In genomic region chr9:37432026-37432666, GRCm38 (mm10) we compare ENCODE assay signal across 8 mouse cellular contexts. TPM values are rescaled to one million over a fixed set of nuclear protein-coding genes. Genes with fewer than 3 reads are reported as not detected.
A peak's percentile ranks its signal among the peaks of the same experiment; 100 is the strongest.
DNase-seq lines count a peak whose midpoint lies in the region; ATAC-seq and TF ChIP-seq lines count a peak whose summit lies in the region.

No protein-coding gene starts in this region.

- peak overlapping the region; percentile 34 for H3K4me3 ChIP-seq in neural tube, embryonic 11.5 days (ENCODE audit: low read depth, low read length)
- H3K4me3 ChIP-seq in thymus, adult 2 months (ENCODE audit: control insufficient read depth, insufficient read depth, low read length) = no peak overlapping the region

- peak overlapping the region; percentile 34 for H3K4me2 ChIP-seq in neural tube, embryonic 11.5 days (ENCODE audit: low read depth)

- intact Hi-C loops in left cerebral cortex, postnatal 36 days (cut with DNase I) = loop anchor here (2.0 to 10.0 kb wide), 3 partner anchors 29 to 503 kb away; no protein-coding TSS in a partner anchor

- TF ChIP-seq POLR2A in thymus, adult 2 months (IDR thresholded peaks at IDR 0.05; ENCODE audit: control insufficient read depth, extremely low read depth, insufficient read depth, low read length, poor library complexity) = no peak

- no peak overlapping the region for H3K27ac ChIP-seq in neural tube, embryonic 11.5 days (ENCODE audit: low read depth, low read length)
- H3K27ac ChIP-seq in thymus, adult 2 months (ENCODE audit: control insufficient read depth, insufficient read depth, low read length) = no peak overlapping the region

- no peaks in the 10 kb centered on the region for H3K9me3 ChIP-seq in neural tube, embryonic 11.5 days (ENCODE audit: control insufficient read depth, low read length)

- no peaks in the 10 kb centered on the region for H3K36me3 ChIP-seq in neural tube, embryonic 11.5 days (ENCODE audit: control insufficient read depth, insufficient read depth, low read length)
- H3K36me3 ChIP-seq in thymus, adult 2 months (ENCODE audit: control insufficient read depth, insufficient read depth, low read length) = no peaks in the 10 kb centered on the region

- H3K9ac ChIP-seq in neural tube, embryonic 11.5 days (ENCODE audit: low read length) = peak overlapping the region; percentile 43

- H3K27me3 ChIP-seq in neural tube, embryonic 11.5 days (ENCODE audit: control insufficient read depth, insufficient read depth, low read length) = peaks cover 80% of the 10 kb centered on the region
- peaks cover 3% of the 10 kb centered on the region; the same call in 1 of the 2 replicates for H3K27me3 ChIP-seq in thymus, adult 2 months (ENCODE audit: control insufficient read depth, insufficient read depth, low read length)

- ATAC-seq in neural tube, embryonic 11.5 days (ENCODE audit: insufficient read depth, low FRiP score, low TSS enrichment) = peak; percentile 42; the same call in 1 of the 2 replicates
- peak; percentile 63 for ATAC-seq in megakaryocyte progenitor cell, adult 5-6 weeks (replicated peaks; ENCODE audit: poor library complexity)
- no peak for ATAC-seq in activated CD4-positive, CD25-positive, alpha-beta regulatory T cell, adult 4 months

- 2% methylated on average over 15 of the region's 17 CpGs for WGBS in neural tube, embryonic 11.5 days
- 8% methylated on average over 16 of the region's 17 CpGs for WGBS in thymus, adult 2 months

- H3K4me1 ChIP-seq in neural tube, embryonic 11.5 days (ENCODE audit: control insufficient read depth, insufficient read depth, low read length) = no peaks in the 10 kb centered on the region
- H3K4me1 ChIP-seq in thymus, adult 2 months (replicated peaks; ENCODE audit: control insufficient read depth, insufficient read depth, low read length) = no peaks in the 10 kb centered on the region

- no peak for TF ChIP-seq CTCF in thymus, adult 2 months (IDR thresholded peaks at IDR 0.05; ENCODE audit: borderline replicate concordance, control insufficient read depth, extremely low read depth, insufficient read depth, low read length, poor library complexity)

- DNase-seq in neural tube, embryonic 11.5 days (ENCODE audit: low spot score) = peak; percentile 62
- no peak for DNase-seq in neural tube, embryonic 10.5 days (ENCODE audit: extremely low spot score, low spot score)
- peak; percentile 71 for DNase-seq in embryo, embryonic 10 days (ENCODE audit: low spot score)
- peak; percentile 71 for DNase-seq in heart, postnatal 4 days
- peak; percentile 46 to 50 for DNase-seq in left cerebral cortex, postnatal 36 days (ENCODE audit: low spot score in 2 of 2)
- no peak for DNase-seq in thymus, adult 2 months

RNA-seq across cellular contexts. Expression of gene Robo3, which starts 0.9 kb away (rescaled TPM):
- 85.4 and 89.9 TPM in 2 replicates for polyA plus RNA-seq in neural tube, embryonic 11.5 days (2014; fragmentation: Nextera tagmentation; extraction: Ambion mirVana)
- total RNA-seq in heart, postnatal 4 days (2021) = under 1 TPM in 1 of 2 experiments, not detected in 1; 0.05 TPM
- total RNA-seq in left cerebral cortex, postnatal 36 days (2021) = 10 to 100 TPM; 21.6 to 33.0 TPM
- 0.07 and 0.32 TPM in 2 replicates for total RNA-seq in megakaryocyte progenitor cell, adult 5-6 weeks (2015)
- total RNA-seq in megakaryocyte progenitor cell, adult 5-6 weeks (2017) = 0.10 TPM in 1 of 2 replicates, not detected in the other
- polyA plus RNA-seq in activated CD4-positive, CD25-positive, alpha-beta regulatory T cell, adult 4 months (2017; shearing (Covaris generic)) = not detected
- 0.78 and 0.94 TPM in 2 replicates for polyA plus RNA-seq in thymus, adult 2 months (2012; rRNA removed)

RNA-seq across cellular contexts. Expression of gene Robo4, which starts 30.4 kb away (rescaled TPM):
- polyA plus RNA-seq in neural tube, embryonic 11.5 days (2014; fragmentation: Nextera tagmentation; extraction: Ambion mirVana) = 6.7 and 11.6 TPM in 2 replicates
- total RNA-seq in heart, postnatal 4 days (2021) = 10 to 100 TPM; 32.6 to 33.2 TPM
- total RNA-seq in left cerebral cortex, postnatal 36 days (2021) = 1 to 10 TPM; 7.6 to 7.8 TPM
- 0.17 and 0.86 TPM in 2 replicates for total RNA-seq in megakaryocyte progenitor cell, adult 5-6 weeks (2015)
- total RNA-seq in megakaryocyte progenitor cell, adult 5-6 weeks (2017) = 0.30 TPM in 1 of 2 replicates, not detected in the other
- polyA plus RNA-seq in activated CD4-positive, CD25-positive, alpha-beta regulatory T cell, adult 4 months (2017; shearing (Covaris generic)) = not detected
- 5.5 and 6.6 TPM in 2 replicates for polyA plus RNA-seq in thymus, adult 2 months (2012; rRNA removed)

RNA-seq across cellular contexts. Expression of gene Msantd2, which starts 57.0 kb away (rescaled TPM):
- 35.4 and 39.9 TPM in 2 replicates for polyA plus RNA-seq in neural tube, embryonic 11.5 days (2014; fragmentation: Nextera tagmentation; extraction: Ambion mirVana)
- total RNA-seq in heart, postnatal 4 days (2021) = 10 to 100 TPM; 15.2 to 20.6 TPM
- total RNA-seq in left cerebral cortex, postnatal 36 days (2021) = 10 to 100 TPM; 18.8 to 26.6 TPM
- 14.8 and 18.3 TPM in 2 replicates for total RNA-seq in megakaryocyte progenitor cell, adult 5-6 weeks (2015)
- total RNA-seq in megakaryocyte progenitor cell, adult 5-6 weeks (2017) = 21.9 and 40.8 TPM in 2 replicates
- polyA plus RNA-seq in activated CD4-positive, CD25-positive, alpha-beta regulatory T cell, adult 4 months (2017; shearing (Covaris generic)) = 1 to 10 TPM; 7.9 to 9.3 TPM
- polyA plus RNA-seq in thymus, adult 2 months (2012; rRNA removed) = 42.8 and 42.9 TPM in 2 replicates

Comparison
In these comparisons a context has a peak if more than half of its experiments do, and no peak if none do; other contexts are left out.
1. DNase-seq: peak in neural tube, embryonic 11.5 days (single experiment), embryo, embryonic 10 days (single experiment), heart, postnatal 4 days (single experiment) and left cerebral cortex, postnatal 36 days (2 of 2); none in neural tube, embryonic 10.5 days (single experiment) and thymus, adult 2 months (single experiment).
2. RNA of gene Robo3, which starts 0.9 kb away (total RNA-seq): 21.6 to 33.0 TPM in left cerebral cortex, postnatal 36 days; 0.05 TPM in heart, postnatal 4 days and 0.07 to 0.32 TPM in megakaryocyte progenitor cell, adult 5-6 weeks; every median in the first group is over 10 times any median in the second.
3. RNA of gene Robo4, which starts 30.4 kb away (total RNA-seq): 32.6 to 33.2 TPM in heart, postnatal 4 days and 7.6 to 7.8 TPM in left cerebral cortex, postnatal 36 days; 0.17 to 0.86 TPM in megakaryocyte progenitor cell, adult 5-6 weeks; every median in the first group is over 4 times any median in the second.